Mouse (Mus musculus) ES-Bruce4 (cell line): ENCODE measurements around the gene Secisbp2. TPM values are rescaled to one million over a fixed set of nuclear protein-coding genes. Genes with fewer than 3 reads are reported as not detected.

Source experiments
- H3K27ac ChIP-seq: 2 replicates; pipeline ENCODE4 v1.5.1; 2012; ENCODE audit warnings: low read length, inconsistent platforms; ENCODE audit not compliant: insufficient read depth
- H3K27me3 ChIP-seq: 2 replicates; pipeline ENCODE4 v1.6.1; 2012; ENCODE audit warnings: mild to moderate bottlenecking, low read length, inconsistent platforms; ENCODE audit not compliant: control insufficient read depth, poor library complexity, insufficient read depth, severe bottlenecking
- H3K36me3 ChIP-seq: 2 replicates; pipeline ENCODE4 v1.6.1; 2012; ENCODE audit warnings: inconsistent platforms, mild to moderate bottlenecking, low read length, moderate library complexity; ENCODE audit not compliant: control insufficient read depth, poor library complexity, insufficient read depth, severe bottlenecking
- H3K4me1 ChIP-seq: one replicate; pipeline ENCODE4 v1.8.1; 2011; ENCODE audit warnings: low read length; ENCODE audit not compliant: control insufficient read depth, insufficient read depth
- H3K4me3 ChIP-seq: 2 replicates; pipeline ENCODE4 v1.5.1; 2011; ENCODE audit warnings: low read depth, mild to moderate bottlenecking, low read length
- H3K9ac ChIP-seq: 2 replicates; pipeline ENCODE4 v1.6.1; 2012; ENCODE audit warnings: low read depth, mild to moderate bottlenecking, inconsistent platforms; ENCODE audit not compliant: poor library complexity, severe bottlenecking
- H3K9me3 ChIP-seq: replicated peaks from 2 replicates; pipeline ENCODE4 v1.6.1; 2012; ENCODE audit warnings: mild to moderate bottlenecking, low read length, inconsistent platforms; ENCODE audit not compliant: control insufficient read depth, poor library complexity, insufficient read depth, severe bottlenecking
- CTCF ChIP-seq: IDR thresholded peaks from one replicate; pipeline ENCODE4 v1.8.1; 2011; ENCODE audit warnings: low read depth, low read length
- EP300 ChIP-seq: IDR thresholded peaks from 2 replicates; pipeline ENCODE4 v1.6.1; 2011; ENCODE audit warnings: low read depth, low read length; ENCODE audit not compliant: insufficient read depth
- POLR2A ChIP-seq: IDR thresholded peaks from one replicate; pipeline ENCODE4 v1.8.1; 2011; ENCODE audit warnings: low read length; ENCODE audit not compliant: insufficient read depth
- polyA plus RNA-seq: library from polyadenylated mRNA; stranded (reverse); fragments of >200 nt; gene quantifications from 2 replicates; pipeline ENCODE4 v1.2.4, GENCODE M21; 2011; ENCODE audit warnings: low read depth; ENCODE audit not compliant: missing spikeins, insufficient read depth, insufficient read length

The Secisbp2 gene
- polyA plus RNA-seq, 1 experiment: 25.5 TPM

DNA sequence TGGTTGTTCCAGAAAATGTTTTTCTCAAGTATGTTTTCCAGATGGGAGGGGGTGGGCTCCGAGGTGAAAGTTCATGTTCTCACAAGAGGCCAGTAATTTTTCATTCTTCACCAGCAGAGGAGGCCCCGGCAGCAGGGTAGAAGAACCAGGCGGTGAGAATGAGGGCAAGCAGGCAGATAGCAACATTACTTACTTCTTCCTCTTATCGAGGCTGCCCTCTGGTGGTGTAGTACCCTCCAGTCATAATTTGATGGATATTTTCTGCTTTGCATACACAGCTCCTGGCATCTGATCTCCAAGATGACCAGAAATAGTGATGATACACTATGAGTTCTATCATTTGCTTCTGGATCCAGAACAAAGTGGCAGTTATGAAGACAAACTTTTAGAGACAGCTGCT is 12.5 kb upstream of the Secisbp2 start:
- TF ChIP-seq EP300: no peak
- no peak for TF ChIP-seq CTCF
- TF ChIP-seq POLR2A: no peak
- H3K4me3 ChIP-seq: no peak overlapping the region
- H3K9me3 ChIP-seq: peaks cover 5% of the 10 kb centered on the region; the same call in 1 of the 2 replicates
- H3K27me3 ChIP-seq: no peaks in the 10 kb centered on the region
- H3K9ac ChIP-seq: no peak overlapping the region
- H3K36me3 ChIP-seq: no peaks in the 10 kb centered on the region
- H3K27ac ChIP-seq: no peak overlapping the region
- H3K4me1 ChIP-seq: no peaks in the 10 kb centered on the region

DNA sequence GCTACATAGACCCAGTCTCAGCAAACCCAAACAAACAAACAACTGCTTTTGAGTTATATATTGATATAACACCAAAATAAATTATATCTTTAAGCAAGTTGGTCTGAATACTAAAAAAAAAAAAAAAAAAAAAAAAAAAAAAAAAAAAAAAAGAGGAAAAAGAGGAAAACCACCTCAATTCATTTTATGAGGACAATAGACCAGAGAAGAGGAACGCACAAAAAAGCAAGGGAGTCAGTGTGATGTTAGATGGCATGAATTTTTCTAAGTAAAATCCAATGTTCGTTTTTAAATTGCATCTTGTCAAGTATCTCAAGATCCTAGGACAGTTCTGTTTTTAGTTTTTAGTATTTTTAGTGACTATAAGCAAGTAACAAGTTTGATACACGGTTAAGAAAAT is 10.1 kb upstream of the Secisbp2 start:
- Histone ChIP-seq H3K9me3 (peaks cover 5% of the 10 kb centered on the region; the same call in 1 of the 2 replicates), H3K9ac (no peak overlapping the region), H3K27ac (no peak overlapping the region), H3K4me1 (no peaks in the 10 kb centered on the region), H3K4me3 (no peak overlapping the region), H3K36me3 (no peaks in the 10 kb centered on the region), H3K27me3 (no peaks in the 10 kb centered on the region)
- no peak for TF ChIP-seq POLR2A
- TF ChIP-seq CTCF: no peak
- TF ChIP-seq EP300: no peak

DNA sequence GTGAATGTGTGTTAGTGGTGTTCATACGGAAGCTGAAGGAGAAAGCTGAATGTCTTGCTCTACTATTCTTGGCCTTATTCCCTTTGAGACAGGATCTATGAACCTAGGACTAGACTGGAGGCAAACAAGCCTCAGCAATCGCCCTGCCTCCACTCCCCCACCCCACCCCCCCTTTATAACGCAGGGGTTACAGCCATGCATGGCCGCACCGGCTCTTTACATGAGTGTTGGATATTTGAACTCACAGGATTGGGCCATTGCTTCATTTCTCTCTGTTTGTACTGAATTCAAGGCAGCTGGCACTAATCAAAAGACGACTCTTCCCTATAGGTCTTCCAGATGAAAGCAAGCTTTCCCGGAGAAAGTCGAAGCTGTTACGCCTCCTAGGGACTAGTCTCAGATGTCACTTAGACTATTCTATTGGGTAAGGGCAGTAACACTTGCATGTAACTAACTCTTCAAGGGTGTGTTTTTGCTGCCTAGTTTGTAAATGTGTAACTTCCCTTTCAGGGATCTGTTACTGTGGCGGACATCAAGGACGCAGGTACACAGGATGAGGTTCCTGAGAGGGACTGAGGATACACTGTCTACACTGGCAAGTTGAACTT is 9.2 kb upstream of the Secisbp2 start:
- Histone ChIP-seq H3K36me3 (peaks cover 5% of the 10 kb centered on the region), H3K4me3 (no peak overlapping the region), H3K4me1 (no peaks in the 10 kb centered on the region), H3K27ac (no peak overlapping the region; the same call in 1 of the 2 replicates), H3K9me3 (peaks cover 5% of the 10 kb centered on the region; the same call in 1 of the 2 replicates), H3K9ac (no peak overlapping the region), H3K27me3 (no peaks in the 10 kb centered on the region)
- TF ChIP-seq POLR2A: no peak
- TF ChIP-seq CTCF: no peak
- no peak for TF ChIP-seq EP300

DNA sequence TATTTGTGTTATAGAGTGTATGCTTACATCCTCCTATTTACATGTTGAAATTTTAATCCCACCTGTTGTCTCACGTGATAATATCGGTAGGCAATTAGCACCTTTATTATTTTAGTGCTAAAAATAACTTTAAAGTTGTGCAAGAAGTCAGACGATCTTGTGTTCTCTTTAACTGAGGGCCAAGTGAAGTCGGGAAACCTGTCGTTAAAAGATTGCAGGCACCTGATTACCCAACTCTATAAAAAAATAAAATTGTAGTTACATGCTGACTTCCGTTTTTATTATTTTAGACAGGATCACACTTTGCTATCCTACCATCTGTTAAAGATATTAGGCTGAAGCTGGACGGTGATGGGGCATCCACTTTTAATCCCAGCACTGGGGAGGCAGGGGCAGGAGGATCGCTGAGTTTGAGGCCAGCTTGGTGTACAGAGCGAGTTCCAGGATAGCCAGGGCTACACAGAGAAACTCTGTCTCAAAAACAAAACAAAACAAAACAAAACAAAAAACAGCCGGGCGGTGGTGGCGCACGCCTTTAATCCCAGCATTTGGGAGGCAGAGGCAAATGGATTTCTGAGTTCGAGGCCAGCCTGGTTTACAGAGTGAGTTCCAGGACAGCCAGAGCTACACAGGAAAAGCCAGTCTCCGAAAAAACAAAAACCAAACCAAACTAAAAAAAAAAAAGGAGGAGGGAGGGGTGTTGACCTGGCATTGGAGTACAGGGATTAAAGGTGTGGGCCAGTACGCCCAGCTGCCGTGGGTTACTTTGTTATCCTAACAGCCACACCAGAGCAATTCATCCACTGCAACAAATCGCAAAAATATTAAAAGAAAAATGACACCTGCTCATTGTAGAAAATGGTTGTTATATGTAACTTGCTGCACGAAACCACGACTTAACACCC is 7.3 kb upstream of the Secisbp2 start:
- no peaks in the 10 kb centered on the region for H3K4me1 ChIP-seq
- peak overlapping the region; percentile 95 for H3K4me3 ChIP-seq
- TF ChIP-seq POLR2A (no peak), EP300 (no peak), CTCF (no peak)
- peak overlapping the region; percentile 80 for H3K9ac ChIP-seq
- H3K27ac ChIP-seq: peak overlapping the region; percentile 47
- no peaks in the 10 kb centered on the region for H3K27me3 ChIP-seq
- H3K9me3 ChIP-seq: peaks cover 4% of the 10 kb centered on the region; the same call in 1 of the 2 replicates
- peaks cover 17% of the 10 kb centered on the region for H3K36me3 ChIP-seq

DNA sequence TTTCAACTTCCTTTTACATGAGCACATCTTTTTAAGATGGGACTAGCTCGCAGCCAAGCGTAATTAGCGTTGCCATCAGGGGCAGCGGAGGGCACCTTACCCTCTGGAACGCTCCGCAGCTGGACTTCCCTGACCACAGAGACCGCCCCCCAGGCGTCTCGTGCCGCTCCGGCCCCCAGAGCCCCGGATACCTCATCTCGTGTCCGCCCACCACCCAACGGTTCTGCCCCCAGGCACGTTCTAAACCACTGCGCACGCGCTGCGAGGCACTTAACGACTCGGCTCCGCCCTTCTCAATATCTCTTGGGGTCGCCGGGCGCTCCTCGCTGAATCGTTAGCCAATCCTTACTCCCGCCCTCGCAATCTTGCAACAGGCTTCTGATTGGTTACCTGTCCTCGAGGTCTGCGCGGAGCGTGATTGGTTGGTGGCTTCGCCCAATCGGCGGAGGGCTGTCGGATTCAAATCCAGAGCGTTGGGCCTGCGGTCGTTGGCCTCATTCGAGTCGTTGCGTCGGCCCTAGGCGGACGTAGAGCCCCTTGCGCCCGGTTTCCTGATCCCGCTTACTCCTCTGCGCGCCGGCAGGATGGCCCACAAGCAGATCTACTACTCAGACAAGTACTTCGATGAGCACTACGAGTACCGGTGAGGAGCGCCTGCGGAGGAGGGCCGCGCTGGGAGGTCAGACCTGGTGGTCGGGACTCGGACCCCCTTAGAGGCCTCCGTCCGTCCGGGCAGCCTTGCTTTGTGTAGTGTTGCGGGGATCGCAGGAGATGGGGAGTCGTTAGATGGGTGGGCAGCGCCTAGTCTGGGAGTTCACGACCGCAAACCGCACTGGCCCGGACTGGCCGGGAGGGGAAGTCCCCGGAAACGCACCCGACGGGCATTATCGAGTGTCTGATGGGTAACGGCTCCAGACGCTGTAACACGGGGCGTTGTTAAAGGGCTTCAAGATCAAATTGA is 6.4 kb upstream of the Secisbp2 start, which contains the start of gene Cks2:
Gene Cks2 (plus strand): TSS at position 404 of the 961 bp plus-strand sequence.
- Histone ChIP-seq H3K9me3 (no peaks in the 10 kb centered on the region), H3K36me3 (peaks cover 25% of the 10 kb centered on the region), H3K4me1 (no peaks in the 10 kb centered on the region), H3K4me3 (peak within 1 kb of the TSS; percentile 95), H3K27me3 (no peaks in the 10 kb centered on the region), H3K27ac (peak within 1 kb of the TSS; percentile 79), H3K9ac (peak within 1 kb of the TSS; percentile 91)
- TF ChIP-seq CTCF: no peak
- TF ChIP-seq EP300: peak; percentile 80
- peak; percentile 92 for TF ChIP-seq POLR2A
